Mouse (Mus musculus): ENCODE measurements at regions not wholly inside any gene's neighbourhood (a gene's known extent, or its start where the extent isn't known, plus 50 kb on each side); places are given as distances from the start of the nearest gene placed in this dataset.

DNA sequence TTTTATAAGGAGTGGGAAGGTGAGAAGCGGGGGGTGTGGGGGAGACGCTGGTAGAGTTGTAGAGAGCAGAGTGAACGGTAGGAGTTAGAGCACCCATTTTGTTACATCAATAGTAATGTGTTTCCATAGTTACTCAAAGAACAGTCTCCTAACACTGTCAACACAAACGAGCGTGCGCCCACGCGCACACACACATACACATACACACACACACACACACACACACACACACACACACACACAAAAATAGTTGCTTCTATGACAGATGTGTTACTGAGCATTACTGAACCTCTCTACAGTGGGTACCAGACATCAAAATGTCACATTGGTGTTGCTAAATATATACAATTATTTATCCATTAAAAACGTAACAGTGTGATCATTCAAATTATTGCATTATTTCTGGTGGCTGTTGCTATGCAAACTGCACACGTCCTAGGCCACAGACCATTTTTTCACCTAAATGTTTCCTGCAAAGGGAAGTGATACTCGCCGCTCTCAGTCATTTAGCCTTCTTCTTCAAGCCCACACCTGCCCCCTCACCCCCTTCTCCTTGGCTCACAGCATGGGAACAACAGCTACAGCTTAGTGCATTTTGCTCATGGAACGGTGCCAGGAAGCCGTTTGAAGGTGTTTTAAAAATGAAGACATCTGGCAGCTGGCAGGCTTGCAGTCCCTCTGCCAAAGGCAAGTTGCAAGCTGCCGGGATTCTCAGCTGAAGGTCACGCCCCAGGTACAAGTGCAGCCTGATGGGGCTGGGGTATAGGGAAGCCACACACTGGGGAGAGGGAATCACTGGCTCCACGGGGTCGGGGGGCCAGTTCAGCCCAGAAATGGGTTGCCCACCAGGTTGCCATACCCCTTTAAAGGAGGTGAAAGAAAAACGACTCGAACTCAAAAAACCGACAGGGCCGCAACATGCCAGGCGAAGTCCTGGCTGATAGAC lies 193.4 kb upstream of the Sox2 start:
- no peak for TF ChIP-seq CTCF (IDR thresholded peaks at IDR 0.05; ENCODE audit: control insufficient read depth, insufficient read depth, insufficient read length)
- TF ChIP-seq MYOG (IDR thresholded peaks at IDR 0.05; ENCODE audit: control insufficient read depth, extremely low read depth, insufficient read length): no peak
